Mouse (Mus musculus) CH12.LX (cell line): ENCODE results near the gene B3galt4. TPM values are rescaled to one million over a fixed set of nuclear protein-coding genes. Genes with fewer than 3 reads are reported as not detected.

Source experiments
- DNase-seq: peaks from one replicate; pipeline ENCODE4 v3.0.0-alpha.2; 2013; ENCODE audit errors: extremely low read depth
- H3K27ac ChIP-seq: 2 replicates; pipeline ENCODE4 v1.5.1; 2012; ENCODE audit warnings: low read depth, mild to moderate bottlenecking, control low read depth, moderate library complexity; ENCODE audit not compliant: insufficient read depth
- H3K27me3 ChIP-seq: replicated peaks from 2 replicates; pipeline ENCODE3; 2012; ENCODE audit warnings: inconsistent platforms
- H3K36me3 ChIP-seq, 2 experiments: replicated peaks in 1 of 2; 2 replicates each; pipeline versions ENCODE3 to v1.6.1; 2012; ENCODE audit warnings: inconsistent platforms in 1 of 2, low read length in 1 of 2, mild to moderate bottlenecking in 1 of 2, mixed read lengths in 1 of 2, moderate library complexity in 1 of 2; ENCODE audit not compliant: control insufficient read depth in 1 of 2, insufficient read depth in 1 of 2
- H3K4me1 ChIP-seq, 2 experiments: 2 replicates each; pipeline ENCODE4 v1.6.1; 2012; ENCODE audit warnings: inconsistent platforms in 1 of 2, moderate library complexity in 1 of 2; ENCODE audit not compliant: insufficient read depth in 2 of 2, control insufficient read depth in 1 of 2
- H3K4me2 ChIP-seq: 2 replicates; pipeline ENCODE4 v1.6.1; 2012; ENCODE audit warnings: low read depth, mild to moderate bottlenecking, control low read depth; ENCODE audit not compliant: poor library complexity, insufficient read depth, severe bottlenecking
- H3K4me3 ChIP-seq, 3 experiments: fragments of 150-350 bp in 1 of 3; sonication (generic) in 1 of 3; replicated peaks in 1 of 3; 2 replicates each; pipeline versions ENCODE3 to v1.5.1; 2011 to 2012; ENCODE audit warnings: low read depth in 2 of 3, low read length in 2 of 3, mild to moderate bottlenecking in 2 of 3, moderate library complexity in 2 of 3, control low read depth in 1 of 3, improper control_type of control experiment in 1 of 3, inconsistent platforms in 1 of 3, mixed read lengths in 1 of 3; ENCODE audit not compliant: poor library complexity in 1 of 3
- H3K79me2 ChIP-seq: replicated peaks from 2 replicates; pipeline ENCODE4 v1.6.1; 2012; ENCODE audit warnings: mild to moderate bottlenecking, moderate library complexity; ENCODE audit not compliant: control insufficient read depth, poor library complexity, insufficient read depth, severe bottlenecking; ENCODE audit errors: extremely low read depth
- H3K9ac ChIP-seq: 2 replicates; pipeline ENCODE4 v1.6.1; 2012; ENCODE audit warnings: low read depth, mild to moderate bottlenecking, control low read depth, moderate library complexity; ENCODE audit not compliant: insufficient read depth
- H3K9me3 ChIP-seq: replicated peaks from 2 replicates; pipeline ENCODE3; 2012; ENCODE audit warnings: low read length, inconsistent platforms, mixed read lengths
- CHD1 ChIP-seq: IDR thresholded peaks from 2 replicates; pipeline ENCODE4 v1.6.1; 2012; ENCODE audit warnings: low read depth, low read length, improper control_type of control experiment, inconsistent platforms
- CHD2 ChIP-seq: IDR thresholded peaks from 2 replicates; pipeline ENCODE4 v1.6.1; 2011; ENCODE audit warnings: low read length, improper control_type of control experiment
- E2F4 ChIP-seq: IDR thresholded peaks from 2 replicates; pipeline ENCODE4 v1.6.1; 2011; ENCODE audit warnings: low read depth, low read length, improper control_type of control experiment; ENCODE audit not compliant: insufficient replicate concordance
- ELF1 ChIP-seq: IDR thresholded peaks from 2 replicates; pipeline ENCODE4 v1.6.1; 2014; ENCODE audit warnings: low read depth, mild to moderate bottlenecking, inconsistent platforms, low read length, improper control_type of control experiment
- HCFC1 ChIP-seq: IDR thresholded peaks from 2 replicates; pipeline ENCODE4 v1.6.1; 2012; ENCODE audit warnings: low read depth, mild to moderate bottlenecking, inconsistent platforms, low read length, improper control_type of control experiment
- JUND ChIP-seq: conservative IDR thresholded peaks from 2 replicates; pipeline ENCODE4 v1.6.1; 2011; ENCODE audit warnings: low read depth, low read length, improper control_type of control experiment
- MAFK ChIP-seq: IDR thresholded peaks from 2 replicates; pipeline ENCODE4 v1.6.1; 2011; ENCODE audit warnings: low read length, improper control_type of control experiment; ENCODE audit not compliant: insufficient replicate concordance
- MAX ChIP-seq: IDR thresholded peaks from 2 replicates; pipeline ENCODE4 v1.6.1; 2011; ENCODE audit warnings: low read length, improper control_type of control experiment
- MAZ ChIP-seq: IDR thresholded peaks from 2 replicates; pipeline ENCODE4 v1.6.1; 2012; ENCODE audit warnings: low read depth, mild to moderate bottlenecking, inconsistent platforms, low read length, improper control_type of control experiment, moderate library complexity
- NELFE ChIP-seq: IDR thresholded peaks from 2 replicates; pipeline ENCODE4 v1.6.1; 2011; ENCODE audit warnings: low read depth, low read length, improper control_type of control experiment
- NRF1 ChIP-seq: IDR thresholded peaks from 2 replicates; pipeline ENCODE4 v1.6.1; 2014; ENCODE audit warnings: low read depth, mild to moderate bottlenecking, inconsistent platforms, low read length, improper control_type of control experiment, moderate library complexity
- PAX5 ChIP-seq: IDR thresholded peaks from 2 replicates; pipeline ENCODE4 v1.6.1; 2012; ENCODE audit warnings: low read length, inconsistent platforms, mixed read lengths
- POLR2A ChIP-seq: IDR thresholded peaks from 2 replicates; pipeline ENCODE4 v1.6.1; 2011; ENCODE audit warnings: low read depth, mild to moderate bottlenecking, improper control_type of control experiment, low read length
- POLR2AphosphoS2 ChIP-seq: IDR thresholded peaks from 2 replicates; pipeline ENCODE4 v1.6.1; 2011; ENCODE audit warnings: low read depth, low read length, improper control_type of control experiment
- RAD21 ChIP-seq: IDR thresholded peaks from 2 replicates; pipeline ENCODE4 v1.6.1; 2011; ENCODE audit warnings: low read depth, mild to moderate bottlenecking, low read length, improper control_type of control experiment, moderate library complexity
- RCOR1 ChIP-seq: conservative IDR thresholded peaks from 2 replicates; pipeline ENCODE4 v1.6.1; 2012; ENCODE audit warnings: low read depth, mild to moderate bottlenecking, inconsistent platforms, low read length, improper control_type of control experiment
- SIN3A ChIP-seq: IDR thresholded peaks from 2 replicates; pipeline ENCODE4 v1.6.1; 2012; ENCODE audit warnings: low read length, improper control_type of control experiment, inconsistent platforms
- TBP ChIP-seq: conservative IDR thresholded peaks from 2 replicates; pipeline ENCODE4 v1.6.1; 2011; ENCODE audit warnings: low read depth, low read length, improper control_type of control experiment
- TCF12 ChIP-seq: IDR thresholded peaks from 2 replicates; pipeline ENCODE4 v1.6.1; 2014; ENCODE audit warnings: low read depth, mild to moderate bottlenecking, inconsistent platforms, low read length, improper control_type of control experiment
- UBTF ChIP-seq: IDR thresholded peaks from 2 replicates; pipeline ENCODE4 v1.6.1; 2012; ENCODE audit warnings: low read depth, mild to moderate bottlenecking, inconsistent platforms, low read length, improper control_type of control experiment, moderate library complexity
- USF1 ChIP-seq: IDR thresholded peaks from 2 replicates; pipeline ENCODE4 v1.6.1; 2014; ENCODE audit warnings: low read depth, mild to moderate bottlenecking, inconsistent platforms, low read length, improper control_type of control experiment
- ZKSCAN1 ChIP-seq: IDR thresholded peaks from 2 replicates; pipeline ENCODE4 v1.6.1; 2012; ENCODE audit warnings: low read depth, inconsistent platforms, low read length, improper control_type of control experiment, borderline replicate concordance
- ZNF384 ChIP-seq: IDR thresholded peaks from 2 replicates; pipeline ENCODE4 v1.6.1; 2012; ENCODE audit warnings: low read depth, low read length, improper control_type of control experiment, inconsistent platforms
- dilution Hi-C: fragments of 300-500 bp; cut with MboI; formaldehyde crosslinking; loops from 2 replicates; pipeline ENCODE4 v1.14.3; 2020; ENCODE audit warnings: low sequenced_read_pairs; ENCODE audit not compliant: extremely low pct_unique_long_range_greater_than_20kb, extremely low pct_ligation_motif_present
- in situ Hi-C: fragments of 300-500 bp; cut with MboI; formaldehyde crosslinking; loops from 3 replicates; pipeline ENCODE4 v1.14.3; 2019; ENCODE audit warnings: low sequenced_read_pairs, low pct_ligation_motif_present, low pct_unique_long_range_greater_than_20kb, mixed read lengths
- polyA plus RNA-seq: library from polyadenylated mRNA; unstranded; fragments of >175 nt; gene quantifications from 2 replicates; pipeline ENCODE4 v1.2.1, GENCODE M21; 2012; ENCODE audit warnings: low read depth; ENCODE audit not compliant: insufficient read length
- total RNA-seq, 2 experiments: library from RNA; depleted of rRNA; stranded (reverse); fragments of 300-350 nt in 1 of 2; fragments of >200 nt in 1 of 2; gene quantifications; 2 replicates each; pipeline ENCODE4 v1.2.3; 2012 to 2014

Gene B3galt4
- total and polyA plus RNA-seq, 3 experiments = 3.7 to 6.2 (median 5.2) TPM

DNA sequence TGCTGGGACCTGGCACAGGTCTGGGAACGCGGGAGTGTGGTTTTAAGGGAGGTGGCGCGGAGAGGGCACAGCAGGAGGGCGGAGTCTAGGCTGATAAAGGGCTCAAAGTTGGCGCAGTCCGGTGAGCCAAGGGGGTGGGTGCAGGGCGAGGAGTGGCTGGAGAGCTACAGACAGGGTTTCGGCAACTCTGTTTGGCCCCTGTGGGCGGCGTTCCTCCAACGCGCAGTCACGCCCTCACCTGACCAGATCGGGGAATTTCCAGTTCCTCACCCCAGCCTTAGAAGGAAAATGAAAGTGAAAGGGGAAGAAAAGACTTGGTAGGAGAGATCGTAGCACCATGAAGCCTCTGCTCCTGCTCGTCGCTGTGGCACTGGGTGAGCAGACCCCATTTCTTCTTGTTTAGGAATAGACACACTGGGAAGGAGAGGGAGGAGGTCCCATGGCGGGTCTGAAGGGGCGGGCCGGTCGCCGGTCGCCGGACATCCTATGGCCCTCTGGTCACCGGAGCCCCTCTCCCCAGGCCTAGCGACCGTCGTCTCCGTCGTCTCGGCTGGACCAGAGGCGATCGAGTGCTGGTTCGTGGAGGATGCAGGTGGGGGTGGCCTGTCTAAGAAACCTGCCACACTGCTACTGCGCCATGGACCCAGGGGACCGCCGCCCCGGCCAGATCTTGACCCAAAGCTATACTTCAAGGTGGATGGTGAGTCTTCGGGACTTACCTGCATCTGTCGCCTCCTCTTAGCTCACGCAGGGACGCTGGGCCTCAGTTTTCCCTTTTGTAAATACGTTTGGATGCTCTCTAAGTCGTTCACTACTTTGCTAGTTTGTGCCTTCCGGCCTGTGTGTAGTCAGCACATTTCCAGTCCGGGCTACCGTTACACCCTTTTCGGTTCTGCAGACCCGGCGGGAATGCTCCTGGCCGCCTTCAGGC is 31.7 kb downstream of the B3galt4 start (continued):
- TF ChIP-seq MAZ = peak; percentile 78; the same call in 1 of the 2 replicates
- TF ChIP-seq CHD2 = peak; percentile 45
- TF ChIP-seq ELF1 = peak; percentile 53
- peak; percentile 55; the same call in 1 of the 2 replicates for TF ChIP-seq MAX
- TF ChIP-seq ZKSCAN1 = no peak
- TF ChIP-seq NRF1 = peak; percentile 58
- TF ChIP-seq, all 38 proteins: peak for 24

DNA sequence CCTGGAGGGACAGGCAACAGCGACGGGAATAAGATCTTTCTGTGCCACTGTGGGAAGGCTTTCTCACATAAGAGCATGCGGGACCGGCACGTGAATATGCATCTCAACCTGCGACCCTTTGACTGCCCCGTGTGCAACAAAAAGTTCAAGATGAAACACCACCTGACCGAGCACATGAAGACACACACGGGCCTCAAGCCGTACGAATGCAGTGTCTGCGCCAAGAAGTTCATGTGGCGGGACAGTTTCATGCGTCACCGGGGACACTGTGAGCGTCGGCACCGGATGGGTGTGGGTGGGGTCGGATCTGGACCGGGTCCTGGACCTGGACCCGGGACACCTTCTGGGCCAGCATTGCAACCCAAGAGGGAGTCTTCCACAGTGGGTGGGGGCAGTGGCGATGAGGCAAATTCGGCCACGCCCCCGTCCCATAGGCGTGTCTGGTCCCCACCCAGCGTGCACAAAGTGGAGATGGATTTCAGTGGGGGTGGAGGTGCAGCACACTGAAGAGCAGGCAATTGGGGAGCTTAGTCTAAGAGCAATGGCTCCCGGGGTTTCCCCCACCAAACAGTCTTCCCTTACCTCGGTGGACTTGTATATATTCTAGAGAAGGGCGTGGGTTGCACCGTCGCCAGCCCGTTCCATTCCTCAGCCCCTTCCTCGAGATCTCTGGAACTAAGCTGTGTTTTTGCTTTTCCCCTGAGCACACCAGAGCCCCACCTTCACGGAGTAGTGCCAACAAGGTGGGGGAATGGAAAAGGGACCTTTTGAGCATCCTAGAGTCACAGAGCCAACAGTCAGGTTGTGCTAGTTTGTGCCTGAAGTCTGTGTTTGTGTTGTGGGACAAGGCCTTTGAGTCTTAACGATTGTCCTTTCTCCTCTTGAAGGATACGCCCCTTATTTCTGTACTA is 32.7 kb downstream of the B3galt4 start:
- Histone ChIP-seq H3K4me2 (peak overlapping the region; percentile 65), H3K27me3 (no peaks in the 10 kb centered on the region), H3K4me1 (peaks cover 32 to 55% of the 10 kb centered on the region in 2 experiments), H3K79me2 (peaks cover 26% of the 10 kb centered on the region), H3K27ac (peak overlapping the region; percentile 66), H3K9ac (peak overlapping the region; percentile 11; the same call in 1 of the 2 replicates), H3K36me3 (peaks cover 41 to 60% of the 10 kb centered on the region in 2 experiments)
- dilution Hi-C loops = no loop called here
- no peak for TF ChIP-seq E2F4
- TF ChIP-seq SIN3A = no peak
- 0 out of 2 replicates have a peak, but pooled peaks have one; percentile 38 for TF ChIP-seq POLR2AphosphoS2
- 0 out of 2 replicates have a peak, but pooled peaks have one; percentile 14 for TF ChIP-seq MAX
- no peak for TF ChIP-seq MAZ
- TF ChIP-seq MAFK = no peak
- TF ChIP-seq RCOR1 = no peak
- no peak for TF ChIP-seq NELFE
- TF ChIP-seq, all 38 proteins: peak for 2
- Histone ChIP-seq H3K9me3 (peaks cover 6% of the 10 kb centered on the region), H3K4me3 (peak overlapping the region; percentile 71 to 99 (median 83))
- in situ Hi-C loops = no loop called here
- peak; percentile 34 for DNase-seq

DNA sequence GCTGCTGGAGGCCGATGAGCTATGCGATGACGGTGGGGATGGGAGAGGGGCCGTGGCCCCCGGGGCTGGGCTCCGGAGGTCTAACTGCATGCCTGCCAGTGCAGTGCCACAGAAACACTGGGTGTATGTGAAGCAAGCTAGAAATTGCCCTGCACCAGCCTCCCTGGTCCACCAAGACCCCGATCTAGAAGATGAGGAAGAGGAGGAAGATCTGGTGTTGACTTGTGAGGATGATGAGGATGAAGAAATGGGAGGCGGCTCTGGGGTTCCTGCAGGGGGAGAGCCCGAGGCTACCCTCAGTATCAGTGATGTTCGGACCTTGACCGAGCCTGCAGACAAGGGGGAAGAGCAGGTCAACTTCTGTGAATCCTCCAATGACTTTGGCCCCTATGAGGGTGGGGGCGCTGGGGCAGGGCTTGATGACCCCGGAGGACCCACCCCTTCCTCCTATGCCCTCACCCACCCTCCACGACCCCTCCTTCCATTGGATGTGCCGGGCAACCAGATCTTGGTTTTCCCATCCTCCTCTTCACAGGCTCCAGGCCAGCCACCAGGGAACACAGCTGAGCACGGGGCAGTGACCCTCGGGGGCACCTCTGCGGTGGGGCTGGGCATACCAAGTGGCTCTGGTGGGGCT is 33.5 kb downstream of the B3galt4 start:
- H3K9ac ChIP-seq = no peak overlapping the region

More for the DNA sequence above, 33.5 kb downstream of the B3galt4 start:
- no peak overlapping the region; the same call in 1 of the 2 replicates for H3K4me2 ChIP-seq
- H3K79me2 ChIP-seq = peaks cover 24% of the 10 kb centered on the region
- H3K36me3 ChIP-seq = peaks cover 44 to 62% of the 10 kb centered on the region in 2 experiments
- TF ChIP-seq UBTF (no peak), HCFC1 (no peak), NRF1 (no peak), RAD21 (no peak), MAX (no peak), TBP (no peak), CHD1 (no peak), POLR2A (no peak), PAX5 (no peak), NELFE (no peak), E2F4 (no peak), ZNF384 (no peak), POLR2AphosphoS2 (no peak), USF1 (no peak), TCF12 (no peak), RCOR1 (no peak), MAFK (no peak), JUND (no peak)
- no peaks in the 10 kb centered on the region for H3K27me3 ChIP-seq
- in situ Hi-C loops = no loop called here
- H3K9me3 ChIP-seq = peaks cover 6% of the 10 kb centered on the region
- dilution Hi-C loops = no loop called here
- H3K4me1 ChIP-seq = peaks cover 32 to 55% of the 10 kb centered on the region in 2 experiments
- no peak for DNase-seq
- no peak overlapping the region for H3K4me3 ChIP-seq
- no peak overlapping the region for H3K27ac ChIP-seq
